Mouse (Mus musculus): ENCODE measurements around the gene Efcc1.

The Efcc1 gene

GRCm38 (mm10) chr6:87730591-87731462 is at the start of gene Efcc1:
Gene Efcc1, plus strand, starts transcription at chr6:87730869.
- peak; percentile 56 for DNase-seq

GRCm38 (mm10) chr6:87695947-87696346 is 34.7 kb upstream of the Efcc1 start:
- no peak for DNase-seq

GRCm38 (mm10) chr6:87696544-87696943 is 34.1 kb upstream of the Efcc1 start:
- no peak for DNase-seq

- DNase-seq = no peak
Measured at GRCm38 (mm10) chr6:87706246-87706645, 24.4 kb upstream of the Efcc1 start.

GRCm38 (mm10) chr6:87712311-87712710 is 18.4 kb upstream of the Efcc1 start:
- DNase-seq = no peak

- no peak for DNase-seq
Measured at GRCm38 (mm10) chr6:87714091-87714490, 16.6 kb upstream of the Efcc1 start.

GRCm38 (mm10) chr6:87722631-87723030 is 8.0 kb upstream of the Efcc1 start:
- DNase-seq = peak; percentile 70

- no peak for DNase-seq
Measured at GRCm38 (mm10) chr6:87725267-87725912, 5.3 kb upstream of the Efcc1 start.

- no peak for DNase-seq
Measured at GRCm38 (mm10) chr6:87728102-87728501, 2.6 kb upstream of the Efcc1 start.

- DNase-seq = no peak
Measured at GRCm38 (mm10) chr6:87730141-87730540, 528 bp upstream of the Efcc1 start.

- DNase-seq = no peak
Measured at GRCm38 (mm10) chr6:87731463-87732095, 910 bp downstream of the Efcc1 start.

- DNase-seq = peak; percentile 18
Measured at GRCm38 (mm10) chr6:87732151-87733011, 1.7 kb downstream of the Efcc1 start.

GRCm38 (mm10) chr6:87733131-87733930 is 2.7 kb downstream of the Efcc1 start:
- no peak for DNase-seq

GRCm38 (mm10) chr6:87734136-87734535 is 3.5 kb downstream of the Efcc1 start:
- no peak for DNase-seq

GRCm38 (mm10) chr6:87736923-87737322 is 6.3 kb downstream of the Efcc1 start:
- no peak for DNase-seq

- DNase-seq = no peak
Measured at GRCm38 (mm10) chr6:87737921-87738626, 7.4 kb downstream of the Efcc1 start.

GRCm38 (mm10) chr6:87739898-87740297 is 9.2 kb downstream of the Efcc1 start:
- no peak for DNase-seq

- DNase-seq = no peak
Measured at GRCm38 (mm10) chr6:87740496-87740895, 9.8 kb downstream of the Efcc1 start.

GRCm38 (mm10) chr6:87741978-87742377 is 11.3 kb downstream of the Efcc1 start:
- DNase-seq = no peak

GRCm38 (mm10) chr6:87742804-87743203 is 12.1 kb downstream of the Efcc1 start:
- no peak for DNase-seq

GRCm38 (mm10) chr6:87743281-87743680 is 12.6 kb downstream of the Efcc1 start:
- no peak for DNase-seq
